Mouse (Mus musculus) hindbrain, embryonic 16.5 days (tissue): ENCODE measurements around the gene Ccdc121. TPM values are rescaled to one million over a fixed set of nuclear protein-coding genes. Genes with fewer than 3 reads are reported as not detected.

Experiments
- ATAC-seq: fragments of 200-750 bp; cut with Nextera tagmentation; 2 replicates; pipeline ENCODE4 v1.8.0; 2017; ENCODE audit warnings: moderate TSS enrichment, moderate library complexity
- H3K27ac ChIP-seq: fragments of 300-500 bp; sonication (generic); 2 replicates; pipeline ENCODE4 v1.5.1; 2014; ENCODE audit warnings: low read depth, mild to moderate bottlenecking, control low read depth, low read length, moderate library complexity
- H3K27me3 ChIP-seq: fragments of 300-500 bp; sonication (generic); replicated peaks from 2 replicates; pipeline ENCODE4 v1.6.1; 2014; ENCODE audit warnings: low read length; ENCODE audit not compliant: control insufficient read depth, insufficient read depth
- H3K36me3 ChIP-seq: fragments of 300-500 bp; sonication (generic); 2 replicates; pipeline ENCODE4 v1.6.1; 2014; ENCODE audit warnings: mild to moderate bottlenecking, low read length, moderate library complexity, mixed read lengths; ENCODE audit not compliant: control insufficient read depth, insufficient read depth
- H3K4me1 ChIP-seq: fragments of 300-500 bp; sonication (generic); 2 replicates; pipeline ENCODE4 v1.6.1; 2014; ENCODE audit warnings: low read depth, low read length; ENCODE audit not compliant: control insufficient read depth, insufficient read depth
- H3K4me2 ChIP-seq: fragments of 300-500 bp; sonication (generic); 2 replicates; pipeline ENCODE4 v1.6.1; 2014; ENCODE audit warnings: mild to moderate bottlenecking, low read length, control low read depth, moderate library complexity
- H3K4me3 ChIP-seq: fragments of 300-500 bp; sonication (generic); 2 replicates; pipeline ENCODE4 v1.5.1; 2014; ENCODE audit warnings: mild to moderate bottlenecking, low read length, control low read depth, moderate library complexity
- H3K9ac ChIP-seq: fragments of 300-500 bp; sonication (generic); 2 replicates; pipeline ENCODE4 v1.6.1; 2014; ENCODE audit warnings: low read depth, mild to moderate bottlenecking, control low read depth, low read length, moderate library complexity
- H3K9me3 ChIP-seq: fragments of 300-500 bp; sonication (generic); 2 replicates; pipeline ENCODE4 v1.6.1; 2014; ENCODE audit warnings: mild to moderate bottlenecking, low read length, moderate library complexity; ENCODE audit not compliant: control insufficient read depth
- WGBS: fragments of 180-500 bp; shearing (Covaris S2); extraction: QIAGEN DNeasy Blood & Tissue Kit; methylation state at CpG from one replicate; pipeline ENCODE4 v1.1.7; 2014; 5-methylcytosine and 5-hydroxymethylcytosine counted together
- polyA plus RNA-seq: library from polyadenylated mRNA; unstranded; fragments of >200 nt; fragmentation: Nextera tagmentation; extraction: Ambion mirVana; gene quantifications from 2 replicates; pipeline ENCODE4 v1.2.1, GENCODE M21; 2015

The Ccdc121 gene
- polyA plus RNA-seq, 1 experiment from 2014 or later = 0.11 TPM

DNA sequence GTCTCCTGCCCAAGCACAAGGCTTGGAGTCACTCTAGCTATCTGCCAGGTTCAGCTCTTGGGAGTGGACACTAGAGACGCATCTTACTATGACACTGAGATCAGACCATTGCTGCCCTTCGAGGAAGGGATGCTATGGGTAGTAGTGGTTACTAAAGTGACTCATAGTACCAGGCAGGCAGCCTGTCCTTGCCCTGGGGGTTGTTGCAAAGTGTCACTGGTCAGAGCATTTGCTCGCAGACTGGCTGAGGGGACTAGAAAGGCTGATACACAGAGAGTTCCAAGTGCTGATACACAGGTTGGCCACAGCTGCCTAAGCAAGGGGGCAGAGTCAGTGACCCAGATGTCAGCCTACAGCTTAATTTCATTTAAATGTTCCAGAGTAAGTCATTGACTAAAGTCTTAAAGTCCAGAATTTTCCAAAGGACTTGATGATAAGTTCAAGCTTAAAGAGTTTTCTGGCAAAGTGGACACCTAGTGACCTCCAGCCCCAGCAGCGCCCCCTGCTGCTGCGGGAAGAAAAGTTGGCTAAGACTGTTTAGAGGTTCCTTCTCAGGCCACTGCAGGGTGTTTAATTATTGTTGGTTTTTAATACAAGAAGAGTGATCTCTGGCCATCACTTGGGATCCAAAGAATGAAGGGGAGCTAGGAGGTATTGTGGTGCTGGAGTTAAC lies 32.6 kb upstream of the Ccdc121 start:
- Histone ChIP-seq H3K9ac (no peak overlapping the region), H3K27ac (no peak overlapping the region), H3K36me3 (no peaks in the 10 kb centered on the region), H3K4me3 (no peak overlapping the region), H3K4me1 (no peaks in the 10 kb centered on the region), H3K27me3 (no peaks in the 10 kb centered on the region), H3K4me2 (no peak overlapping the region), H3K9me3 (no peaks in the 10 kb centered on the region)
- 76% methylated on average over 5 of the region's 5 CpGs for WGBS
- ATAC-seq = no peak

GRCm38 (mm10) chr1:181539846-181540769 lies 28.9 kb upstream of the Ccdc121 start:
- H3K36me3 ChIP-seq = no peaks in the 10 kb centered on the region
- H3K27ac ChIP-seq = no peak overlapping the region
- 69% methylated on average over 22 of the region's 22 CpGs for WGBS
- H3K9ac ChIP-seq = no peak overlapping the region
- H3K4me3 ChIP-seq = no peak overlapping the region
- no peaks in the 10 kb centered on the region; the same call in 1 of the 2 replicates for H3K4me1 ChIP-seq
- no peak overlapping the region for H3K4me2 ChIP-seq
- no peaks in the 10 kb centered on the region for H3K27me3 ChIP-seq
- no peak for ATAC-seq
- no peaks in the 10 kb centered on the region for H3K9me3 ChIP-seq

GRCm38 (mm10) chr1:181537627-181538525 lies 26.6 kb upstream of the Ccdc121 start:
- Histone ChIP-seq H3K4me3 (no peak overlapping the region), H3K4me1 (peaks cover 2% of the 10 kb centered on the region; the same call in 1 of the 2 replicates), H3K9me3 (no peaks in the 10 kb centered on the region), H3K36me3 (no peaks in the 10 kb centered on the region), H3K9ac (no peak overlapping the region), H3K4me2 (no peak overlapping the region), H3K27ac (no peak overlapping the region), H3K27me3 (no peaks in the 10 kb centered on the region)
- ATAC-seq = no peak
- WGBS = 96% methylated on average over 9 of the region's 9 CpGs

DNA sequence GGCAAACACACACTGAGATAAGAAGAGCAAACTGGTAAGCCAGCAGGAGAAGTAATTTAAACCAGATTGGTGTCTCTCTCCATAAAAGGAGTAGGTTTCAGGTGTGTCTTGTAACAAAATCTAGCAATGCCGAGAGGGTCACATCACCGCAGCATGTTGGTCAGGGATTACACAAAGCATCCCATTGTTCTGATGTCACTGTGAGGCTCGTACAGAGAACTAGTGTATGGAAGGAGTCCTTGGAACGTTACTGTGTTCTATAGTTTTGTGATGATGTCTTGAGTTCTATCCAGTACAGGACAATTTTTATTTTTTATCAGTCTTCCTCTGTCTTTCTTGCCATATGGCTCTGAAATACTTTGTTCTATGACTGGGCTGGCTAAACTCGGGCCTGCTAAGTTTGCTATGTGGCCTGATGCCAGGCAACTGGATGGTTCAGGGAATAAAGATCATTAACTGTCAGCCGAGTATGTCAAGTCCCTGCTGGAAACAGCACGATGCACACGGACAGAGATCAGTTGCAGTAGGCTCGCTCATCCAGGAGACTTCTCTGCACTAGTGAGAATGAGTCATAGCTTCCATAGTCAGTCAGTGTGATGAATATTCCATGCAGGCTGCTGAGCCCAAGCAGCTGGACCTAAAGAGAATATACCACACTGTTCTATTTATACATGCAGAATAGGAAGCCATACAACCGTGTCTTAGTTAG lies 24.1 kb upstream of the Ccdc121 start:
- Histone ChIP-seq H3K36me3 (no peaks in the 10 kb centered on the region), H3K4me1 (peaks cover 2% of the 10 kb centered on the region; the same call in 1 of the 2 replicates), H3K4me2 (no peak overlapping the region), H3K4me3 (no peak overlapping the region), H3K27me3 (no peaks in the 10 kb centered on the region), H3K27ac (no peak overlapping the region), H3K9ac (no peak overlapping the region), H3K9me3 (no peaks in the 10 kb centered on the region)
- no peak for ATAC-seq
- WGBS = 52% methylated on average over 10 of the region's 10 CpGs

DNA sequence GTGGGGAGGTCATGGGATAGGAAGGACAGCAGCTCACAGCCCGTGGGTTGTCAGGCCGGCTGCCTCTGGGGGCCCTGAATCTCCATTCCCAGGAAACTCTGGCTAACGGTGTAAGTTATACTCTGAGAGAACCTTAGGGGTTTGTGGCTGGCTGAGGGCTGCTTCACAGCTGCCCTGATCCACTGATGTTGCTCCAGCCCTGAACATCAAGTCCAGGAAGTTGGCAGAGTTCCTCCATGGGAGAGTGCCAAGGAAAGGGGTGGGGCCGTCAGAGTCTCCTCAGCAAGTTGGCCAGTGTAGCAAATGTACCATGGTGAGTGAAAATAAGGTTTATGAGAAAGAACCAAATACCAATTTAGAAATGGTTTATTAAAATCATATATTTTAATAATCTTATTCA lies 18.1 kb upstream of the Ccdc121 start:
- Histone ChIP-seq H3K27ac (no peak overlapping the region), H3K9ac (no peak overlapping the region), H3K36me3 (no peaks in the 10 kb centered on the region), H3K4me1 (0 out of 2 replicates have a peak, but pooled peaks cover 2% of the 10 kb centered on the region), H3K27me3 (no peaks in the 10 kb centered on the region), H3K4me2 (no peak overlapping the region), H3K9me3 (no peaks in the 10 kb centered on the region), H3K4me3 (no peak overlapping the region)
- ATAC-seq = peak; percentile 67
- 57% methylated on average over 4 of the region's 4 CpGs for WGBS

- H3K4me1 ChIP-seq = 0 out of 2 replicates have a peak, but pooled peaks cover 2% of the 10 kb centered on the region
- no peak overlapping the region for H3K4me2 ChIP-seq
- no peaks in the 10 kb centered on the region for H3K36me3 ChIP-seq
- H3K4me3 ChIP-seq = no peak overlapping the region
- H3K27ac ChIP-seq = no peak overlapping the region
- no peak overlapping the region for H3K9ac ChIP-seq
- 45% methylated on average over 5 of the region's 5 CpGs for WGBS
- H3K9me3 ChIP-seq = no peaks in the 10 kb centered on the region
- ATAC-seq = no peak
- no peaks in the 10 kb centered on the region for H3K27me3 ChIP-seq
These were observed 14.7 kb upstream of the Ccdc121 start for GRCm38 (mm10) chr1:181525996-181526395.

- Histone ChIP-seq H3K4me1 (no peaks in the 10 kb centered on the region), H3K27ac (no peak overlapping the region), H3K4me3 (no peak overlapping the region), H3K27me3 (no peaks in the 10 kb centered on the region), H3K36me3 (no peaks in the 10 kb centered on the region), H3K9me3 (no peaks in the 10 kb centered on the region), H3K9ac (no peak overlapping the region), H3K4me2 (no peak overlapping the region)
- WGBS = 41% methylated on average over 5 of the region's 5 CpGs
- ATAC-seq = no peak
These were observed 12.6 kb upstream of the Ccdc121 start for GRCm38 (mm10) chr1:181523831-181524230.

- ATAC-seq = no peak
- Histone ChIP-seq H3K9me3 (no peaks in the 10 kb centered on the region), H3K9ac (no peak overlapping the region), H3K4me1 (no peaks in the 10 kb centered on the region), H3K4me3 (no peak overlapping the region), H3K4me2 (no peak overlapping the region), H3K27me3 (no peaks in the 10 kb centered on the region), H3K27ac (no peak overlapping the region), H3K36me3 (no peaks in the 10 kb centered on the region)
- 66% methylated on average over 11 of the region's 11 CpGs for WGBS
These were observed 10.3 kb upstream of the Ccdc121 start for GRCm38 (mm10) chr1:181521401-181522091.
